ENCODE assay signal across 14 mouse cellular contexts in the genomic region with DNA sequence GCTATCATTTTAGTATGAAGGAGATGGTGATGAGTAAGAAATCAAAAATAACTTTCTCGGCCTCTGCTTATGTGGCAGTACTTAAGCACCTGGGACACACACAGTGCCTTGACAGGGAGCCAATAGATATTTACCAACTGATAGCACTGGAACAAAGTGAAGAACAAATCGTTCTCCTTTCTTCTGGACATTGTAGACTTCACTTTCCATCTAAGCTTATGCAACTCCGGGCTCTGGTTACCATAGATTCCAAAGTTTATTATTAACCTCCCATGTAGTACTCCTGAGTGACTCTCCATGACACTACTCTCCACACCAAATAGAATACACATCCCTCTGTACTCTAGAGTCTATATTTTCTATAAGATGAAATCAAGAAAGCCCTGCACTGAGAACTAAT.
"Had no signal": no experiment of that assay in that cellular context is flagged by ENCODE, and none has a peak within 500 bp of the region (broad histone marks: within the 10 kb centered on the region; RNA-seq: fewer than 3 reads in every experiment).

No protein-coding gene starts in this region.

- H3K4me1 ChIP-seq: limb, embryonic 15.5 days; lung, embryonic 15.5 days; stomach, embryonic 15.5 days had no signal

- ATAC-seq: midbrain, embryonic 16.5 days had no signal

- H3K9me3 ChIP-seq: limb, embryonic 15.5 days; lung, embryonic 15.5 days; midbrain, embryonic 12.5 days; neural tube, embryonic 13.5 days; stomach, embryonic 15.5 days had no signal

- H3K27ac ChIP-seq: limb, embryonic 15.5 days; lung, embryonic 15.5 days; macrophage; midbrain, embryonic 12.5 days; neural tube, embryonic 13.5 days; stomach, embryonic 15.5 days had no signal

- H3K9ac ChIP-seq: limb, embryonic 15.5 days; lung, embryonic 15.5 days; midbrain, embryonic 12.5 days; neural tube, embryonic 13.5 days; stomach, embryonic 15.5 days had no signal

- H3K27me3 ChIP-seq: limb, embryonic 15.5 days; lung, embryonic 15.5 days; midbrain, embryonic 12.5 days; neural tube, embryonic 13.5 days; stomach, embryonic 15.5 days had no signal

- H3K36me3 ChIP-seq: limb, embryonic 15.5 days; lung, embryonic 15.5 days; midbrain, embryonic 12.5 days; neural tube, embryonic 13.5 days; stomach, embryonic 15.5 days had no signal

- H3K4me3 ChIP-seq: limb, embryonic 15.5 days; lung, embryonic 15.5 days; midbrain, embryonic 12.5 days; neural tube, embryonic 13.5 days; stomach, embryonic 15.5 days had no signal

- H3K4me2 ChIP-seq: limb, embryonic 15.5 days; lung, embryonic 15.5 days; midbrain, embryonic 12.5 days; neural tube, embryonic 13.5 days; stomach, embryonic 15.5 days had no signal

- DNase-seq: kidney, adult 11 months; kidney, postnatal 10 days; layer of hippocampus, adult 9-11 months; layer of hippocampus, postnatal 36 days; lung, postnatal 14 days; retina, postnatal 1 day; thymus, postnatal 4 days had no signal
